Mouse (Mus musculus) v-Abl transformed pro-B cells (cell line): ENCODE data around the gene Rdh5.

ENCODE experiments used
- in situ Hi-C, 2 experiments: fragments of 400-800 bp; cut with MboI; formaldehyde crosslinking; loops; one replicate each; pipeline ENCODE4 v1.15.1; 2025; ENCODE audit not compliant: unreplicated experiment in 2 of 2

Rdh5 gene

GRCm38 (mm10) chr10:128931441-128931840 lies 8.8 kb upstream of the Rdh5 start:
- in situ Hi-C loops, result no loop called here

GRCm38 (mm10) chr10:128929638-128930378 lies 7.1 kb upstream of the Rdh5 start:
- in situ Hi-C loops, result no loop called here

- in situ Hi-C loops, result no loop called here
These were observed 5.7 kb upstream of the Rdh5 start for GRCm38 (mm10) chr10:128928356-128928755.

- in situ Hi-C loops, result no loop called here
These were observed 1.2 kb upstream of the Rdh5 start, which contains the start of gene Bloc1s1 for GRCm38 (mm10) chr10:128923935-128924334. Bloc1s1 (minus strand) TSS chr10:128924035.

- in situ Hi-C loops, result no loop called here
These were observed 464 bp upstream of the Rdh5 start for GRCm38 (mm10) chr10:128923013-128923691.

GRCm38 (mm10) chr10:128921883-128922821 lies 536 bp downstream of the Rdh5 start:
- in situ Hi-C loops, result no loop called here

GRCm38 (mm10) chr10:128921251-128921650 lies 1.4 kb downstream of the Rdh5 start:
- in situ Hi-C loops, result no loop called here

- in situ Hi-C loops, result no loop called here
These were observed 1.9 kb downstream of the Rdh5 start for GRCm38 (mm10) chr10:128920736-128921161.

- in situ Hi-C loops, result no loop called here
These were observed 2.7 kb downstream of the Rdh5 start for GRCm38 (mm10) chr10:128919966-128920365.

GRCm38 (mm10) chr10:128919203-128919631 lies 3.5 kb downstream of the Rdh5 start:
- in situ Hi-C loops, result no loop called here

GRCm38 (mm10) chr10:128918246-128918645 lies 4.4 kb downstream of the Rdh5 start:
- in situ Hi-C loops, result no loop called here

GRCm38 (mm10) chr10:128917400-128917799 lies 5.3 kb downstream of the Rdh5 start:
- in situ Hi-C loops, result no loop called here

- in situ Hi-C loops, result no loop called here
These were observed 6.0 kb downstream of the Rdh5 start for GRCm38 (mm10) chr10:128916665-128917064.

GRCm38 (mm10) chr10:128915550-128915949 lies 7.1 kb downstream of the Rdh5 start:
- in situ Hi-C loops, result no loop called here

- in situ Hi-C loops, result no loop called here
These were observed 9.0 kb downstream of the Rdh5 start for GRCm38 (mm10) chr10:128913696-128914095.

- in situ Hi-C loops, result no loop called here
These were observed 9.5 kb downstream of the Rdh5 start for GRCm38 (mm10) chr10:128913219-128913618.

- in situ Hi-C loops, result no loop called here
These were observed 9.9 kb downstream of the Rdh5 start for GRCm38 (mm10) chr10:128912791-128913190.

- in situ Hi-C loops, result no loop called here
These were observed 10.4 kb downstream of the Rdh5 start for GRCm38 (mm10) chr10:128912268-128912667.

- in situ Hi-C loops, result no loop called here
These were observed 11.3 kb downstream of the Rdh5 start for GRCm38 (mm10) chr10:128911430-128911829.

- in situ Hi-C loops, result no loop called here
These were observed 12.4 kb downstream of the Rdh5 start for GRCm38 (mm10) chr10:128910066-128910841.
